Mouse (Mus musculus) telencephalon, adult 2 months (tissue): ENCODE measurements around the gene P3h4.
A peak's percentile ranks its signal among the peaks of the same experiment; 100 is the strongest.

Experiments used
- DNase-seq: peaks from one replicate; pipeline ENCODE4 v3.0.0-alpha.2; 2011; ENCODE audit warnings: low read depth, low spot score

P3h4 gene

DNA sequence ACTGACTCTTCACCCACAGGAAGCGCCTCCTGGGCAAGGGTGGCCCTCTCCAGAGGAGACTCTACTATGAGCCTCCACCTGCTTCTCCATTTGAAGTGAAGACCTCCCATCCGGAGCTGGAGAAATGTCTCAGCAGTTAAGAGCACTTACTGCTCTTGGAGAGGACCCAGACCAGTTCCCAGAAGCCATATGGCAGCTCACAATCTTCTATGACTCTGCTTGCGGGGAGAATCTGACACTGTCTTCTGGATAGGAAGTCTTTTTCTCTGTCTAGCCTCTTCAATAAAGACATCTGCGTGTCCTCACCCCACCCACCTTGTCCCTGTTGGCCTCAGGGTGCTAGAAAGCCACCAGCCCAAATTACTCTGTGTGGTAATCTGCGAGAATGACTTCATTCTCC lies 21.7 kb downstream of the P3h4 start:
- DNase-seq: no peak

GRCm38 (mm10) chr11:100391884-100392345 lies 22.7 kb downstream of the P3h4 start:
- no peak for DNase-seq

DNA sequence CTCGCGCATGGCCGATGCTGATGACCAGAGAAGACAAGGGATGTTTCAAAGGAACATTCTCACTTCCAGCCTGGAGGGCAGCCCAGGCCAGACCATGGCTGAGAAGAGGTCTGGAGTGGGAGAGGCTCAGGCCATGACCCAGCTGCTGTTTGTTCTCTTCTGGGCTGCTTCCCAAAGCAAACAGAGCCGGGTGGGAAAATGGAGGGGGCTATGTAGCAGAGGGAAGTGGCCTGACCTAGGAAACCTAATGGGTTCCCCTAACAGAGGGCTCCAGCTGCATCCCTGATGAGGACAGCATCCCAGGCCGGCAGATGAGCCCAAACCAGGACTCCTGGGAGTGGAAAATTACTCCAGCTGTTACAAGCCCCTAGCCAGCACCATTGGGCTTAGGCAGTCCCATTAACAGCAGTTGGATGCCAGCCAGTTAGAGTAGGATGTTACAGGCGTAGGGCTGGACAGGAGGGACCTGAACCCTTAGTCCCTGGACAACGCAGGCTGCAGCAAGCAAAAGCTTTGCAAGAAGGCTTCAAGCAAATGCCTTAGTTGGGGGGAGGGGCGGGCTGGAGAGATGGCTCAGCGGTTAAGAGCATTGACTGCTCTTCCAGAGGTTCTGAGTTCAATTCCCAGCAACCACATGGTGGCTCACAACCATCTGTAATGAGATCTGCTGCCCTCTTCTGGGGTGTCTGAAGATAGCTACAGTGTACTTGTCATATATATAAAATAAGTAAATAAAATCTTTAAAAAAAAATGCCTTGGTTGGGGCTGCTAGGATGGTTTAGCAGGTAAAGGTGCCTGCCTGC lies 23.4 kb downstream of the P3h4 start:
- no peak for DNase-seq

DNA sequence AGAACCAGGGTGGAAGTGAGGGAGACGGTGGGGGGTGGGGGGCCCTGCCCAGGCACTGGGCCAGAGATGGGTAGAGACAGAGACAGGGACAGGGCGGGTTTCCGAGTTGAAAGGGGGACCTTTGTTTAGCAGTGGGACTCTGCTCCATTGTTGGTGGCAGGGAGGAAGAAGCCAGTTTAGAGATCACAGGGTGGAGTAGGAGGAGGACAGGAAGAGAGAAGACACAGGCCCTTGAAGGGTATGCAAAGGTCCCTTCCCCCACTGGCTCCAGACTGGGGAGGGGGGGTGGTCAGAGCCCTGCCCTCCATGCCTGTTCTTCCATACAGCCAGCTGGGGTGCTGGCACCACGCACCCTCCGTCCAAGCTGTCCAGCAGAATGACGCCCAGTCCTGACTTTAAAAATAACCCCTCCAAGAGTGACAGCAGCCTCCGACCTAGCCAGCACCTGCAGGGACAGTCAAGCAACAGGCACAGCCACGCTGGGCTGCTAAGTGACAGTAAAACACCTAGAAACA lies 24.6 kb downstream of the P3h4 start:
- DNase-seq: no peak

DNA sequence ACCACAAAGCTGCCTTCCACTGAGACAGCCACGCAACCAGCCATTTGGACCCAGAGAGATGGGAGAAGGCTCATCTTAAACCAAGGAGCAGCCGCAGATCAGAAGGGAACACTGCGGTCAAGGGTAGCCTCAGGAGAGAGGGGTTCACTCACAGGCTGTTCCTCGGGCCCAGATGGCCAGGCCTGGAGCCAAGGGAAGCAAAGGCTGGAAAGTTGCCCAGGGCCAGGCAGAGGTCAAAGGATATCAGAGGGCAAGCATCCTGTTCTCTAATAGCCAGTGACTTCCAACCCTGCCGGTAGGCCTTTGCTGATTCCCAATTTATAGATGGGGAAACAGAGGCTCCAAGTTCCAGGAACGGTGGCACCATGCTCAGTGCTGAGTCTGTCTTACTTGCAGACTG lies 26.0 kb downstream of the P3h4 start:
- no peak for DNase-seq

GRCm38 (mm10) chr11:100387589-100388375 lies 26.9 kb downstream of the P3h4 start:
- peak; percentile 72 for DNase-seq

- no peak for DNase-seq
Measured at GRCm38 (mm10) chr11:100387111-100387510, 27.5 kb downstream of the P3h4 start.

DNA sequence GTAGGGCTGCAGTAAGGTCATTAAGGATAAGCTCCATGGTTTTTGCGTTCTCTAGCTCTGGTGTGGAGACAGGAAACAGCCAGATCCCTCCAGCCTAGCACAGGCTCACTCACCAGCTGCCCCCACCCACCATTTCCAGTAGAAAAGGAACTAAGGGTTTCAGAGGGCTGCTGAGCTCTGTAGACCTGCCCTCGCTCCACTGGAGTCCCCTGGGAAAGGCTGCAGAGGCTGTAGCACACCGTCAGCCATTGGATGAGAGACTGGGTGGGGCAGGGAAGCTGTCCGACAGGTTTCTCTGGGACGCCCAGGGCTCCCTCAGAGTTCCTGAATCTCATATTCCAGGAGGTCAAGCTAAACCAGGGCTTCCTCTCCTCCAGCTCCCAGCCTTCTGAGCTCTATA lies 28.1 kb downstream of the P3h4 start:
- no peak for DNase-seq

DNA sequence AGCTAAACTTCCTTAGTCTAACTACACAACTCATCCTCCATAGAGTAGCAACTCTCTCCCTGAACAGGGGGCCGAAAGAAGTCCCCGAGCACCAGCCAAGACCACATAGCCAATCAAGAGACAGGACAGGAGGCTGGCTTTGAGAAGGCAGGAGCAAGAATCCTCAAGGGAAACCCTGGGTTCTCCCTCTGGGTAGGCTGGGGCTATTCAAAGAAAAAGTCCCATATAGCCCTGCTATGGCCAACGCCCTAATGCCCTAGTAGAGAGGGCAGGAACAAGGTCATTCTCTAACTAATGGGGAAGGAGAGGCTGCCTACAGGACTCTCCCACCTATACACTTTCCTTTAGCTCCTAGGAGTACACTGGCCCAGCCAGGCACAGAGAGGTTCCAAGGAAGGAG lies 29.6 kb downstream of the P3h4 start:
- no peak for DNase-seq

DNA sequence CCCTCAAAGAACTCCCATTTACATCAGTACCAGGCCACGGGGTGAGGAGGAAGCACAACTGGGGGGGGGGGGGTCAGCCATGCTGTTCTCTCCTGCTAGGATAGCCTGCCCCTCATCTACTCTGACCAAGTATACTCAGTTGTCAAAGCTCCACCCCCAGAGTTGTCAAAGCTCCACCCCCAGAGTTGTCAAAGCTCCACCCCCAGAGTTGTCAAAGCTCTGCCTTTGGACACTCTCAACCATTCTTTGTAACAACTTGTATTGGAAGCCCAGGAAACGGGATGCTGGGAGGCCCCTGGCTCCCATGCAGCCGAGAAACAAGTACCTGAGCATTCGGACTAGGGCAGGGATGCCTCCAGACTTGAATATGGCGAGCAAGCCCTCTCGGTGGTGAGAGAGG lies 32.0 kb downstream of the P3h4 start:
- no peak for DNase-seq

DNA sequence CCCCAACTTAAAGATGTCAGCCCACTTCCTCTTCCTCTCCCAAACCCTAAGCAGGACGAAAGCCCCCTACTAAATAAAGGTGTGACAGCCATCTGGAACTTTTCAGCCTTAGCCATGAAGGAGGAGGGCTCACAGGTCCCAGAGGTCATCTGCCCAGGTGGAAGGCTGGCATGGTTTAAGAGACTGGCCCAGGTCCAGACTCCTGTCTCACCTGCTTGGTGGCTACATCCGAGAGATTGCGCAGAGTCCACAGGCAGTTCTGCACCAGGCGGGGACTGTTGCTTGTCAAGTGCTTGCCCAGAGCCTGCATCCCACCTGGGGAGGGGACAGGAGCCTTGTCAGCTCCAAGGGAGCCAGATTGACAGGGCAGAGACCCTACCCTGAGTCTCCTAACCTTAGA lies 35.3 kb downstream of the P3h4 start:
- DNase-seq: no peak

GRCm38 (mm10) chr11:100378446-100378845 lies 36.2 kb downstream of the P3h4 start:
- no peak for DNase-seq

- DNase-seq: no peak
Measured at GRCm38 (mm10) chr11:100377989-100378388, 36.6 kb downstream of the P3h4 start.

DNA sequence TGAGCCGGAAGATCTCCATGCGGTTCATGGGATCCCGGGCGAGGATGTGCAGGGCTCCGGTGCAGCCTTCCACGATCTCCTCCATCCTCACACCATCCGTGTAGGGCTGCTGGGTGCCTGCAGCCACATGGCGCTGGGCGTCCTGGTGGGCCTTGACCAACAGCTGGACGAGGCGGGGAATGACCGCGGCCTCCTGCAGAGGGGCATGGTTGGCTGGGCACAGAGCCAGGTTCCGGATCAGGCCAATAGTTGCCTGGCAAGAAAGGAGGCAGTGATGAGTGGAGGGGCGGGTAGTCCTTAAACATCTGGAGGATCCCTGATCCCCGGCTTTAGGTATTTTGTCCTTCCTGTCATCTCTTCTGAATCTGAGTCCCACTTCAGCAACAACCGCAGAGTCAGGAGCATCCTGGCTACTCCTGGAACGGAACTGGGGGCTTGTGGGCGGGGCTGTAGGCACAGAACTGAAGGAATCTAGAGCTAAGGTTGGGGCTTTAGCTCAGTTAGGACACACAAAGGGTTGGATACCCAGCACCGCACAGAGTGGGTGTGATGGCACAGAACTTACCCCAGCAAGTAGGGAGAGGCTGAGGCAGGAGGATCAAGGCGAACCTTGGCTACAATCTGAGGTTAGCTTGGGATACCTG lies 37.8 kb downstream of the P3h4 start:
- DNase-seq: no peak

DNA sequence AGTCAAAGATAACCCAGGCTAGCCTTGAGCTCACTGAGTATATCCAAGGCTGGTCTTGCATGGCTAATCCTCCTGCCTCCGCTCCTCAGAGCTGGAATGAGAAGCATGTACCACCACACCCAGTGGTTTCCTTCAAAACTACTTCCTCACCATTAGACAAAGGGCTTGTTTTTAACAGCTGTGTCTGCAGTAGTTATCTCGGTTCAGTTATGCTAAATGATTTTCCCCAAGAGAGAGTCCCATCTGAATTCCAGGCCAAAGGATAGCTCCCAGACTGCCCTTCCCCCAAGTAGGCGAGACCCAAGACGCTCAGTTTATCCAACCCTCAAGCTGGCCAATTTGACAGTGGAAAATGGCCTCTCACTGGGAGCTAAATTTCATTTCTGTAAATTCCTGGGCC lies 38.6 kb downstream of the P3h4 start:
- no peak for DNase-seq

DNA sequence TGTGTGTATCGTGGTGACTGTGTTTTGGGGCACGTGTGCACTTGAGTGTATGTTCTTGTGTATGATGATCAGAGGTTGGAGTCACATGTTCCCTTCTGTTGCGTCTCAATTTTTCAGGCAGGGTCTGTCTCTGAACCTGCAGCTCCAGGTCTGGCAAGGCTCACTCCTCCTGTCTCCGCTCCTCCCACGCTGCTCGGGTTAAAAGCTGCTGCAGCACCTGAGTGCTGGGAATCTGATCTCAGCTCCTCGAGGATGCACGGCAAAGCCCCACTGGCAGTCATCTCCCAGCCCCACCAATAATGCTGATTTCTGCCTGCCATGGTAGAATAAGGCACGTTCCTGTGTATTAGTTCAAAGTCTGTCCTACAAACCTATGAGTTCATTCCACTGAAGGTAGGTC lies 39.5 kb downstream of the P3h4 start:
- DNase-seq: no peak

DNA sequence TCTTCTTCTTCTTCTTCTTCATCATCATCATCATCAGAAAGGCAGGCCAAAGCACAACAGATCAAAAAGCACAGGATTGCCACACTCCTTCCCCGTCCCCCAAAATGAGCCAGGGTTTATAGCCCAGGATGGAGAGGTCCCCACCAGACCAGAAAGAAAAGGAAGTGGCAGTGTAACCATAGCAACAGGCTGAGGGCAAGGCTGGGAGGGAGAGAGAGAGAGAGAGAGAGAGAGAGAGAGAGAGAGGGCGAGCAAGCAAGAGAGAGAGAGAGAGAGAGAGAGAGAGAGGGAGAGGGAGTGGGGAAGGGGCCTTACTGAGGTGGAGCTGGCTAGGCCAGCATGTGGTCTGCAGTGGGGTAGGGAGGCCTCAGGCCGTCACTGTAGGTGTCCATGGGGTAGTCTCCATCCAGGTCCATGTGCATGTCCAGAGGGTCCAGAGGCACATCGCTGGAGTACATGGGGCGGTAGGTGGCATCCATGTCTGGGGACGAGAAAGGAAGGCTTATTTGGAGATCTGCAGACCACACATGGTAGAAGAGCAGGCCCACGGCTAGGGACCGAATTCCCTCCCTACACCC lies 42.6 kb downstream of the P3h4 start:
- no peak for DNase-seq

DNA sequence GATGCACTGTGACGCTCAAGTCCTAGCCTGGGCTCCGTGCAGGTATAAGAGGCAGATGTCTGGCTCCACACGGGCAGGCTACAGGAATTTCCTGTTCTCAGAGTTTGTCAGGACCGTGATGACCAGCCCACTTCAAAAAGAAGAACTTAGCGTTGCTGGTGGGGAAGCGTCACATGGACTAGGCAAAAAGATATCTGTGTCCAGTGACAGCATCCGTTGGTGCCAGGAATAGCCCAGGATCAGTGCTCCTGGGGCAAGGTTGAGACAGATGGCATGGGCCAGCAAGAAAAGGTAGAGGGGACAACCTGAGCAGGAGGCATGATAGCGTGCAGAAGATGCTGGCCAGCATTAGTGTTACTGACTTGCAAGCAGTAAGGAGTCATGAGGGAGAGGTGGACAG lies 44.8 kb downstream of the P3h4 start:
- no peak for DNase-seq

- DNase-seq: no peak
Measured at GRCm38 (mm10) chr11:100369145-100369544, 45.5 kb downstream of the P3h4 start.

DNA sequence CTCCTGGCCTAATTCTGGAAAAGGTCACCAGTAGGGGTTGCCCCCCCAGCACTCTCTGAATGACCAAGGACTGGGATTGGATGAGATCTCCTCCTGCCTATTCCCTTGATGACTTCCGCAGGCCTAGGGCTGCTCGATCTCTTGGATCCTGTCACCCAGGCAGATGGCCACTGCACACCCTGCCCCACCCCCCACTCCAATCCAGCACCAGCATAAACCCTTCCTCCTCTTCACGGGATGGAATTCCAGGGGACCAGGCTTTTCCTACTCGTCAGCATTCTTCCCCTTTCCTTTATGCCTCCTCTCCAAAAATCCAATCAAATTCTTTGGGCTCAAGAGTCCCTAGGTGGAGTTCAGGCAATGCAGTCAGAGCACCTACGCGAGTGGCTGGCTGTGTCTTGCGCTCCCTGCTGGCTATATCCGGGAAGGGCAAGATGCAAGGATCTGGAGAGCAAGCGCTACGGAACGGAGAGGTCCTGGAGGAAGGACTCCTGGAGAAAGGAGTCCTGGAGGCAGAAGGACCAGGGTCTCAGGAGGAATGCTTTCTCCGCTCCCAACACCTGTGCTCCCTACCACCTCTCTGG lies 51.6 kb downstream of the P3h4 start:
- DNase-seq: no peak

DNA sequence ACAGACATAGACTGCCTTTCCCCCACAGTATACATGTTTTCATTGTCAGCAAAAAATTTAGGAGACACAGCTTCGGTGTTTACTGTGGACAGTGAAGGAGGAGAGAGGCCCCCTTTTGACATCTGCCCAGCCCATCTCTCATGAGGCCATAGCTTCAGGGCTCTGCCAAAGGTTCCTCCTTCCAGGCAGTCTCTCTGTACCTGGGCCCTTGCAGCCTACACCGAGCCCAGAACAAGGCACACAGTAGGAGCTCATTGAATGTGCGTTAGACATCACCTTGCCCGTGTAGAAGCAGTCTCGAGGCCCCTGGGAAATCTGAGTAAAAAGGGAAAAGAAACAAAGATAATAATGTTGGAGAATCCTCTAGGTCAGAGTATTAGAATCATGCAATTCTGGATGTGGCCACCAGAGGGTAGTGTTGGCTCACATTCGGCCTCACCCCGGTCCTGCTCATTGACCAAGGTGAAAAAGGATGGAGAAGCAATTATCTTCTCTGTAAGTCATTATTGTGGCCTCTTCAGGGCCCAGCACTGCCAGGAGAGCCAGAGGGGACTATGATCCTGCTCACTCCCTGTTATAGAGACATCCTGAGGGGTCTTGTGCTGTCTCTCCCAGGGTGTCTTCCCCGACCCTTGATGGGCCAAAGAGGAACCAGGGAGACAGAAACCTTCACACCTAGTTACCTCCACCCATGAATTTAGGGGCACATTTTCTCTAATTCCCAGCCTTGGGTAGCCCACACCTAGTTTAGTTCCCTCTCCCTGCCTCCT lies 52.2 kb downstream of the P3h4 start:
- DNase-seq: no peak
